Mouse (Mus musculus) lung, embryonic 14.5 days (tissue): ENCODE results near the gene Lats2. TPM values are rescaled to one million over a fixed set of nuclear protein-coding genes. Genes with fewer than 3 reads are reported as not detected.
"Not testable (repeated sequence)": the region's sequence is repeated elsewhere in the genome, so short reads cannot be mapped to it uniquely, and the experiment has no call there.

Source experiments
- ATAC-seq: fragments of 200-750 bp; cut with Nextera tagmentation; 2 replicates; pipeline ENCODE4 v1.8.0; 2017; ENCODE audit warnings: mild to moderate bottlenecking, moderate TSS enrichment, moderate library complexity; ENCODE audit not compliant: insufficient read depth
- DNase-seq: peaks from one replicate; pipeline ENCODE4 v3.0.0-alpha.2; 2015
- H3K27ac ChIP-seq: fragments of 300-500 bp; sonication (generic); 2 replicates; pipeline ENCODE4 v1.5.1; 2014; ENCODE audit warnings: low read depth, mild to moderate bottlenecking, moderate library complexity
- H3K27me3 ChIP-seq: fragments of 300-500 bp; sonication (generic); 2 replicates; pipeline ENCODE4 v1.6.1; 2014; ENCODE audit warnings: low read length, control low read depth; ENCODE audit not compliant: insufficient read depth
- H3K36me3 ChIP-seq: fragments of 300-500 bp; sonication (generic); 2 replicates; pipeline ENCODE4 v1.6.1; 2014; ENCODE audit warnings: control low read depth; ENCODE audit not compliant: insufficient read depth
- H3K4me1 ChIP-seq: fragments of 300-500 bp; sonication (generic); 2 replicates; pipeline ENCODE4 v1.6.1; 2014; ENCODE audit warnings: antibody characterized with exemption, control low read depth; ENCODE audit not compliant: insufficient read depth
- H3K4me2 ChIP-seq: fragments of 300-500 bp; sonication (generic); 2 replicates; pipeline ENCODE4 v1.6.1; 2014; ENCODE audit warnings: mild to moderate bottlenecking
- H3K4me3 ChIP-seq: fragments of 300-500 bp; sonication (generic); 2 replicates; pipeline ENCODE4 v1.5.1; 2014; ENCODE audit warnings: low read depth, low read length
- H3K9ac ChIP-seq: fragments of 300-500 bp; sonication (generic); 2 replicates; pipeline ENCODE4 v1.6.1; 2014
- H3K9me3 ChIP-seq: fragments of 300-500 bp; sonication (generic); 2 replicates; pipeline ENCODE4 v1.6.1; 2016; ENCODE audit warnings: low read depth, low read length, control low read depth
- CTCF ChIP-seq: IDR thresholded peaks from 2 replicates; pipeline ENCODE4 v1.5.1; 2016; ENCODE audit warnings: antibody characterized with exemption, low read depth
- WGBS: fragments of 180-500 bp; shearing (Covaris S2); extraction: QIAGEN DNeasy Blood & Tissue Kit; methylation state at CpG from one replicate; pipeline ENCODE4 v1.1.7; 2014; 5-methylcytosine and 5-hydroxymethylcytosine counted together
- microRNA-seq: library from miRNA; unstranded; fragments of <30 nt; microRNA quantifications from one replicate; pipeline ENCODE4, GENCODE M21; 2016; ENCODE audit warnings: borderline number of aligned reads
- polyA plus RNA-seq: library from polyadenylated mRNA; unstranded; fragments of >200 nt; fragmentation: Nextera tagmentation; extraction: Ambion mirVana; gene quantifications from 2 replicates; pipeline ENCODE4 v1.2.1, GENCODE M21; 2014

The Lats2 gene
- polyA plus RNA-seq, 1 experiment from 2014 or later, result 28.9 TPM

DNA sequence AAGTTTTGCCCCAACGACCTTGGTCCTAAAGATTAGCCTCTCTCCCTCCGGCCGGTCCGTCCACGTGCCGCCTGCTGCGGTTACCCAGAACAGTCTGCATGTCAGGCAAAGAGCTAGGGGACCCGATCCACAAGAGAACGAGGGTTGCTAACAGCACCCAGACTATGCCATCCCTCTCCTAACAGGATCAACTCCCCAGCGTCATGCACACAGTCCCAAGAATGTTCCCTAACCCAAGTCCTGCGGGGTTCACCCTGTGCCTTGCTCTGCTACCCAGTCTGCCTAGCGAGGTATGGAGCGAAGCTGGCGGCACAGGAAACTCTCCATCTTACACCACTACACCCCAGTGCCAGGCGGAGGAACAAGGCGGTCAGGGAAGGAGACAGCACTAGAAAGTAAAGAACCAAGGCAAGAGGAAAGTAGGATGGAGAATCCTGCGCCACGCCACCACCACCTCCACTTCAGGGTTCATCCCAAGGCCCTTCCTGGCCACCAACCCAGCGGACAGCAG lies 93.8 kb downstream of the Lats2 start:
- no peak for TF ChIP-seq CTCF
- WGBS, result under 1% methylated on average over 19 of the region's 19 CpGs
- no peaks in the 10 kb centered on the region for H3K36me3 ChIP-seq
- 0 out of 2 replicates have a peak, but pooled peaks cover 4% of the 10 kb centered on the region for H3K4me1 ChIP-seq
- no peaks in the 10 kb centered on the region for H3K27me3 ChIP-seq
- peak overlapping the region; percentile 94 for H3K9ac ChIP-seq
- DNase-seq (peak; percentile 48), ATAC-seq (peak; percentile 58)
- peak overlapping the region; percentile 95 for H3K27ac ChIP-seq
- no peaks in the 10 kb centered on the region for H3K9me3 ChIP-seq
- H3K4me3 ChIP-seq, result peak overlapping the region; percentile 87
- H3K4me2 ChIP-seq, result peak overlapping the region; percentile 85

DNA sequence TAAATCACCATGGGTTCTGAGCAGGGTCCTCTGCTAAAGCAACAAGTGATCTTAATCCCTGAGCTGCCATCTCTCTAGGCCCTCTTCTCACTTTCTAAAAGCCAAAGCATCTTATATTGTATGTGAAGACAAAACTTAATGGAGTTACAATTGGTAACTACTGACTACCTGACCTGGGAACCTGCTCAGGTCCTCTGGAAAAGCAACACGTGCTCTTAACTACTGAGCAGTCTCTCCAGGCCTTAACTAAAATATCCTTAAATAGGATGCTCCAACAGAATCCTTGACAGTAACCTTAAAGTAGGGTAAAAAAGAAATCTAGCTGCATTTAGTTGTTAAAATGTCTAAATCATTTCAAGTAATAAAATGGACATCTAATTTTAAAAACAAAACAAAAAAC lies 94.6 kb downstream of the Lats2 start:
- 29% methylated on average over 1 of the region's 1 CpGs for WGBS
- H3K4me1 ChIP-seq, result 0 out of 2 replicates have a peak, but pooled peaks cover 4% of the 10 kb centered on the region
- no peaks in the 10 kb centered on the region for H3K36me3 ChIP-seq
- ATAC-seq (no peak), DNase-seq (no peak)
- peak overlapping the region; percentile 85 for H3K4me2 ChIP-seq
- no peaks in the 10 kb centered on the region for H3K9me3 ChIP-seq
- no peaks in the 10 kb centered on the region for H3K27me3 ChIP-seq
- peak overlapping the region; percentile 87 for H3K4me3 ChIP-seq
- TF ChIP-seq CTCF, result no peak
- H3K9ac ChIP-seq, result peak overlapping the region; percentile 94
- H3K27ac ChIP-seq, result no peak overlapping the region

GRCm38 (mm10) chr14:57658301-57658700 lies 99.9 kb downstream of the Lats2 start:
- Histone ChIP-seq H3K4me3 (no peak overlapping the region), H3K4me2 (no peak overlapping the region)
- no peak for ATAC-seq

DNA sequence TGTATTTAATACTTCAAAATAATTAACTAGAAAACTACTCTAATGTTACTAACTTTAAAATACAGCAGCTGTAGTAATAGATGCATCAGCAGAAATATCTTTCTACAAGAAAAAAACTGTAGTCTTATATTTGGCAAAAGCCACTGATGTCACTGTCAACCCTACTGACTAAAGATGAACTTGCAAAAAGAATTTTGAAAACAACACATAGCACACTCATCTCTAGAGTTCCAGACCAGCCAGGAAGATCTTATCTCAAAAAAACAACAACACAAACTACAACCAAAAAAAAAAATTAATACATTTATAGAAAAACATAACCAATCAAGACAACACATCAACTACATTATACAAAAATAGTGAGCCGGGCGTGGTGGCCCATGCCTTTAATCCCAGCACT lies 100.7 kb downstream of the Lats2 start:
- Histone ChIP-seq H3K9me3 (no peaks in the 10 kb centered on the region), H3K9ac (no peak overlapping the region), H3K4me1 (no peaks in the 10 kb centered on the region), H3K4me3 (no peak overlapping the region), H3K27ac (no peak overlapping the region), H3K27me3 (no peaks in the 10 kb centered on the region), H3K4me2 (no peak overlapping the region), H3K36me3 (no peaks in the 10 kb centered on the region)
- no peak for DNase-seq
- WGBS, result 90% methylated on average over 2 of the region's 2 CpGs
- no peak for ATAC-seq
- no peak for TF ChIP-seq CTCF

More at GRCm38 (mm10) chr14:57658301-57658700, 99.9 kb downstream of the Lats2 start:
- 96% methylated on average over 4 of the region's 4 CpGs for WGBS
- no peak for DNase-seq
- H3K9ac ChIP-seq, result no peak overlapping the region
- no peaks in the 10 kb centered on the region for H3K27me3 ChIP-seq
- peak; percentile 13; the same call in 1 of the 2 replicates for TF ChIP-seq CTCF
- no peaks in the 10 kb centered on the region for H3K9me3 ChIP-seq
- 0 out of 2 replicates have a peak, but pooled peaks cover under 1% of the 10 kb centered on the region for H3K4me1 ChIP-seq
- no peak overlapping the region for H3K27ac ChIP-seq
- no peaks in the 10 kb centered on the region for H3K36me3 ChIP-seq

DNA sequence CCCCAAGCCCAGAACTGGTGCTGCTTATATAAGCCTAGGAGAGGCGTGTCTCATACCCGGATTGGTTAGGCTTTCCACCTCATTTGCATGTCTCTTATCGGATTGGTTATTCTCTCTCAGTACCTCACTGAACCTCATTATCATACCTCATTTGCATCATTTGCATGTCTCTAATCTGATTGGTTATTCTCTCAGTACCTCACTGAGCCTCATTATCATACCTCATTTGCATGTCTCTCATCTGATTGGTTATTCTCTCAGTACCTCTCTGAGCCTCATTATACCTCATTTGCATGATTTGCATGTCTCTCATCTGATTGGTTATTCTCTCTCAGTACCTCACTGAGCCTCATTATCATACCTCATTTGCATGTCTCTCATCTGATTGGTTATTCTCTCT lies 101.7 kb downstream of the Lats2 start:
- not testable (repeated sequence) for H3K4me3 ChIP-seq, H3K27ac ChIP-seq, H3K9me3 ChIP-seq, H3K9ac ChIP-seq, H3K4me2 ChIP-seq, H3K27me3 ChIP-seq, DNase-seq, ATAC-seq, H3K4me1 ChIP-seq, H3K36me3 ChIP-seq
- WGBS, result 94% methylated on average over 3 of the region's 3 CpGs

DNA sequence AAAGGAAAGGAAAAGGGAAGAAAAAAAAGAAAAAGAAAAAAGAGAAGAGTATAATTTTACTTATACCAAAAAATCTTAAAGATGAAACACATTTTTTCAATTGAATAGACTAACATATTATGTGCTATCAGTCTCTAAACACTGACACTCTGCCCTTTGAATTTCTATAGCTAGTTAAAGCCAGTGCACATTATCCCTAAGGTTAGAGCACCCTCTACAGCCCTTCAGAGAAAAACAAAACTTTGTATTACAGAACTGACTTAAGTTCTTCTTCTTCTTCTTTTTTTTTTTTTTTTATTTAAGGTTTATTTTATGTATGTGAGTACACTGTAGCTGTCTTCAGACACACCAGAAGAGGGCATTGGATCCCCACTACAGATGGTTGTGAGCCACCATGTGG lies 108.7 kb downstream of the Lats2 start:
- H3K27ac ChIP-seq, result no peak overlapping the region
- no peak overlapping the region for H3K9ac ChIP-seq
- H3K4me3 ChIP-seq, result no peak overlapping the region
- no peak for TF ChIP-seq CTCF
- peaks cover 3% of the 10 kb centered on the region; the same call in 1 of the 2 replicates for H3K36me3 ChIP-seq
- H3K27me3 ChIP-seq, result no peaks in the 10 kb centered on the region
- ATAC-seq, result no peak
- H3K9me3 ChIP-seq, result no peaks in the 10 kb centered on the region
- no peak overlapping the region for H3K4me2 ChIP-seq
- DNase-seq, result peak; percentile 39
- H3K4me1 ChIP-seq, result no peaks in the 10 kb centered on the region

DNA sequence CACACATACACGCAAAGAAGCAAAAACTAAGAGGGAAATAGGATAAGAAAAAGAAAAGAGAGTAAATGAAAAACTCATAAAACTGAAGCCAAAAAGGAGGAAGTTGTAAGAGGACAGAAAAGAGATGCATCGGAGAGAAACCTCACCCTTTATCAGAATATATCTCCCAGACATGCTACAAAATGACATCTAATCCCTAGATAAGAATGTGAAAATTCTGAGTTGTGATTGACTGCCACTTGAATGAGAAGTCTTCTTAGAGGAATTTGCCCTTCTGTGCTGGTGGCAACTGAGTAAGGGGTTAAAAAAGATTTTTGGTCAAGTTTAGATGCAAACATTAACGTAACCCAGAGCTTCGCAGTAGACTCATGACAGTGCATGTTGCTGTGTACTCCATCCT lies 112.0 kb downstream of the Lats2 start:
- no peak overlapping the region for H3K4me3 ChIP-seq
- no peak overlapping the region for H3K4me2 ChIP-seq
- WGBS, result 84% methylated on average over 4 of the region's 4 CpGs
- no peak for ATAC-seq
- no peaks in the 10 kb centered on the region for H3K9me3 ChIP-seq
- no peaks in the 10 kb centered on the region for H3K27me3 ChIP-seq
- no peak overlapping the region for H3K27ac ChIP-seq
- DNase-seq, result no peak
- TF ChIP-seq CTCF, result no peak
- H3K36me3 ChIP-seq, result peaks cover 13% of the 10 kb centered on the region
- H3K4me1 ChIP-seq, result no peaks in the 10 kb centered on the region
- no peak overlapping the region for H3K9ac ChIP-seq

Small RNA genes within 50 kb of the gene (microRNA-seq; reads per million reads assigned to microRNA genes)
- gene Mir3077, result not detected

Other genes starting within 250 kb of the Lats2 start
- gene Il17d, start 233.6 kb downstream of the Lats2 start, polyA plus RNA-seq, result 3.4 TPM in 2 replicates
- gene Eef1akmt1, start 186.8 kb downstream of the Lats2 start, polyA plus RNA-seq, result 112 and 122 TPM in 2 replicates
- gene Xpo4, start 93.0 kb downstream of the Lats2 start, polyA plus RNA-seq, result 33.7 and 37.1 TPM in 2 replicates
- gene Gm49361, start 12.3 kb downstream of the Lats2 start, polyA plus RNA-seq, result not detected in 2 replicates
- 20.1 and 28.3 TPM in 2 replicates for gene Sap18, start 39.8 kb upstream of the Lats2 start, polyA plus RNA-seq
- 50.1 and 51.8 TPM in 2 replicates for gene Ska3, start 67.8 kb upstream of the Lats2 start, polyA plus RNA-seq
- 145 and 158 TPM in 2 replicates for gene Mrpl57, start 67.8 kb upstream of the Lats2 start, polyA plus RNA-seq
- gene Zdhhc20, start 131.9 kb upstream of the Lats2 start, polyA plus RNA-seq, result 62.8 and 66.2 TPM in 2 replicates
- 54.1 and 56.4 TPM in 2 replicates for gene Micu2, start 240.9 kb upstream of the Lats2 start, polyA plus RNA-seq